Mouse (Mus musculus) lung, adult 2 months (tissue): ENCODE measurements around the gene Sept12.

ENCODE experiments used
- CTCF ChIP-seq: fragments of 200-500 bp; IDR thresholded peaks from 2 replicates; pipeline ENCODE4 v1.5.1; 2011; ENCODE audit warnings: mild to moderate bottlenecking, low read length, control low read depth; ENCODE audit not compliant: insufficient read depth
- POLR2A ChIP-seq: fragments of 200-500 bp; IDR thresholded peaks from 2 replicates; pipeline ENCODE4 v1.6.1; 2011; ENCODE audit warnings: low read depth, mild to moderate bottlenecking, control low read depth, low read length, borderline replicate concordance; ENCODE audit errors: extremely low read depth

DNA sequence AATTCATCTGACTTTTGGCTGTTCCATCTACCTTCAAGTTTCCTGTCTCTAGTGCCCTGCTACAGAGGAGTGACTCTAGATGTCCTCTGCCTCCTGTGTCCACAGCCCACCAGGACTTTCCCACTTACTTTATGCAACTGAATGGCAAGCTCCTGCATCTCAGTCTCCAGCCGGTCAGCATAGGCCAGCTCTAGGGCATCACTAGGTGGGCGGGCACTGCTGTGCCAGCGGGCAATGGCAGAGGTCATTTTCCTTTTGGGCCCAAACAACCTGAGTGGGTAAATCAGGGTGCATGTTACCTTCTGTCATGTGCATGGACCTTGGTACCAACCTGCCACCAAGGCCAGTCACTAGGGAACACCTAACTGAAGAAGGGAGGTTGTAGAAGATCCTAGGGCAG, 54.2 kb downstream of the Sept12 start:
- TF ChIP-seq CTCF (no peak), POLR2A (no peak)
